Mouse (Mus musculus) heart, adult 8-10 months (tissue): ENCODE measurements around the gene Klrb1c. TPM values are rescaled to one million over a fixed set of nuclear protein-coding genes. Genes with fewer than 3 reads are reported as not detected.
"Not testable (repeated sequence)": the region's sequence is repeated elsewhere in the genome, so short reads cannot be mapped to it uniquely, and the experiment has no call there.

Experiments
- DNase-seq: peaks from one replicate; pipeline ENCODE4 v3.0.0; 2022; ENCODE audit warnings: low spot score
- total RNA-seq, 4 experiments: library from RNA; stranded (reverse); gene quantifications; 2 replicates each; pipeline ENCODE4 v1.2.4; 2022

Gene Klrb1c
- under 1 TPM in 3 of 4 experiments, not detected in 1; 0.14 to 0.32 (median 0.31) TPM for total RNA-seq

- no peak for DNase-seq
These were observed at the start of gene Klrb1c for GRCm38 (mm10) chr6:128789115-128789514. Gene Klrb1c, minus strand, starts transcription at chr6:128789215.

- no peak for DNase-seq
These were observed 48.7 kb upstream of the Klrb1c start for GRCm38 (mm10) chr6:128837454-128838341.

GRCm38 (mm10) chr6:128836955-128837334 is 47.9 kb upstream of the Klrb1c start:
- no peak for DNase-seq

GRCm38 (mm10) chr6:128836191-128836954 is 47.4 kb upstream of the Klrb1c start:
- no peak for DNase-seq

GRCm38 (mm10) chr6:128835571-128835970 is 46.6 kb upstream of the Klrb1c start:
- DNase-seq: no peak

GRCm38 (mm10) chr6:128833046-128833445 is 44.0 kb upstream of the Klrb1c start:
- no peak for DNase-seq

- DNase-seq: no peak
These were observed 40.8 kb upstream of the Klrb1c start for GRCm38 (mm10) chr6:128829837-128830236.

- no peak for DNase-seq
These were observed 37.8 kb upstream of the Klrb1c start for GRCm38 (mm10) chr6:128826781-128827180.

GRCm38 (mm10) chr6:128826132-128826531 is 37.1 kb upstream of the Klrb1c start, which contains the start of the genes Gm44511 and Klrb1b:
Gene Gm44511, minus strand, starts transcription at chr6:128826315.
Gene Klrb1b, minus strand, starts transcription at chr6:128826331.
- no peak for DNase-seq

- DNase-seq: no peak
These were observed 29.2 kb upstream of the Klrb1c start for GRCm38 (mm10) chr6:128818083-128818802.

- no peak for DNase-seq
These were observed 19.5 kb upstream of the Klrb1c start for GRCm38 (mm10) chr6:128808532-128808931.

GRCm38 (mm10) chr6:128807021-128807420 is 18.0 kb upstream of the Klrb1c start:
- no peak for DNase-seq

GRCm38 (mm10) chr6:128804823-128805640 is 16.0 kb upstream of the Klrb1c start:
- DNase-seq: peak; percentile 48

GRCm38 (mm10) chr6:128802999-128803857 is 14.2 kb upstream of the Klrb1c start:
- DNase-seq: peak; percentile 95

- DNase-seq: no peak
These were observed 13.5 kb upstream of the Klrb1c start for GRCm38 (mm10) chr6:128802557-128802956.

- not testable (repeated sequence) for DNase-seq
These were observed 11.7 kb upstream of the Klrb1c start for GRCm38 (mm10) chr6:128800696-128801095.

- DNase-seq: no peak
These were observed 10.9 kb upstream of the Klrb1c start for GRCm38 (mm10) chr6:128799896-128800270.

GRCm38 (mm10) chr6:128799144-128799895 is 10.3 kb upstream of the Klrb1c start:
- peak; percentile 90 for DNase-seq

GRCm38 (mm10) chr6:128798772-128799143 is 9.7 kb upstream of the Klrb1c start:
- peak; percentile 73 for DNase-seq
